16 mouse cellular contexts compared by ENCODE assay signal in the genomic region with DNA sequence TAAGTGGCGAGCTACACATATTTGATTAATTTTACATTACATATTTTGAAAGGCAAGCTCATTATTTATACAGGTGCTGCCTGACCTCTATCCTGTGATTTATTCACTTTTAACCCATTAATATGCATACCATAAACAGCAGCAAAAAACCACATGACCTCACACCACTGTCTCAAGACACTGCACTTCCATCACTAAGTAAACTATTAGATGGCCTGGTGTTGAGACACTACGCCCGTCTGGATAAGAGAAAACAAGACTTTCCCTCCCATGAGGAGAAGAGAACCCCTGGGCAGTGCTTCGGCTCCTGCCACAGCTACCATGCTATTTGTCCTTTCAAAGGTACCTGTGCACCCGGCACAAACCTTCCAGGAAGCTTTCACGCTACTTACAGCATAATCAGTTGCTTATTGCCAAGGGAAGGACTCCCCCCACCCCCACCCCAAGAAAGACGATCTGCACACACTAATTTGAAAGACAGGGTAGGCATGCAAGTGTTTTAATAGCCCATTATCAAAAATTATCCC.
DNase-seq lines count a peak whose midpoint lies in the region; ATAC-seq and TF ChIP-seq lines count a peak whose summit lies in the region.
"Had no signal": no experiment of that assay in that cellular context is flagged by ENCODE, and none has a peak within 500 bp of the region (broad histone marks: within the 10 kb centered on the region; RNA-seq: fewer than 3 reads in every experiment).

No protein-coding gene starts in this region.

- no peaks in the 10 kb centered on the region for H3K27me3 ChIP-seq in forebrain, embryonic 12.5 days
- no peaks in the 10 kb centered on the region for H3K27me3 ChIP-seq in forebrain, embryonic 15.5 days
- H3K27me3 ChIP-seq in hindbrain, embryonic 13.5 days: no peaks in the 10 kb centered on the region
- no peaks in the 10 kb centered on the region for H3K27me3 ChIP-seq in hindbrain, postnatal 0 days (ENCODE audit: insufficient read depth, low read length)
- H3K27me3 ChIP-seq in midbrain, embryonic 15.5 days (replicated peaks): no peaks in the 10 kb centered on the region
- no peaks in the 10 kb centered on the region for H3K27me3 ChIP-seq in midbrain, embryonic 14.5 days (ENCODE audit: control insufficient read depth, insufficient read depth, low read length)
- no peaks in the 10 kb centered on the region for H3K27me3 ChIP-seq in stomach, embryonic 15.5 days (replicated peaks)
- H3K27me3 ChIP-seq: CH12.LX had no signal

- no peaks in the 10 kb centered on the region for H3K9me3 ChIP-seq in forebrain, embryonic 12.5 days
- no peaks in the 10 kb centered on the region for H3K9me3 ChIP-seq in forebrain, embryonic 15.5 days
- no peaks in the 10 kb centered on the region for H3K9me3 ChIP-seq in hindbrain, embryonic 13.5 days
- no peaks in the 10 kb centered on the region for H3K9me3 ChIP-seq in hindbrain, postnatal 0 days (ENCODE audit: low read length)
- no peaks in the 10 kb centered on the region for H3K9me3 ChIP-seq in midbrain, embryonic 15.5 days
- no peaks in the 10 kb centered on the region for H3K9me3 ChIP-seq in midbrain, embryonic 14.5 days (ENCODE audit: control insufficient read depth, low read length)
- no peaks in the 10 kb centered on the region for H3K9me3 ChIP-seq in stomach, embryonic 15.5 days

- peaks cover 50% of the 10 kb centered on the region for H3K4me1 ChIP-seq in forebrain, embryonic 12.5 days
- peaks cover 74% of the 10 kb centered on the region for H3K4me1 ChIP-seq in forebrain, embryonic 15.5 days
- H3K4me1 ChIP-seq in hindbrain, embryonic 13.5 days (replicated peaks): peaks cover 52% of the 10 kb centered on the region
- peaks cover 23% of the 10 kb centered on the region; the same call in 1 of the 2 replicates for H3K4me1 ChIP-seq in hindbrain, postnatal 0 days (ENCODE audit: insufficient read depth, low read length)
- H3K4me1 ChIP-seq in midbrain, embryonic 15.5 days: peaks cover 21% of the 10 kb centered on the region
- peaks cover 13% of the 10 kb centered on the region; the same call in 1 of the 2 replicates for H3K4me1 ChIP-seq in midbrain, embryonic 14.5 days (ENCODE audit: control insufficient read depth, insufficient read depth, low read length)
- peaks cover 30% of the 10 kb centered on the region for H3K4me1 ChIP-seq in stomach, embryonic 15.5 days

- no peak for TF ChIP-seq CTCF in hindbrain, postnatal 0 days (IDR thresholded peaks at IDR 0.05; ENCODE audit: low read depth)

- H3K9ac ChIP-seq in forebrain, embryonic 12.5 days: no peak overlapping the region
- no peak overlapping the region for H3K9ac ChIP-seq in forebrain, embryonic 15.5 days (replicated peaks)
- no peak overlapping the region for H3K9ac ChIP-seq in hindbrain, embryonic 13.5 days
- H3K9ac ChIP-seq in hindbrain, postnatal 0 days (replicated peaks; ENCODE audit: low read length): no peak overlapping the region
- H3K9ac ChIP-seq in midbrain, embryonic 15.5 days: no peak overlapping the region
- H3K9ac ChIP-seq in midbrain, embryonic 14.5 days (replicated peaks; ENCODE audit: low read length): no peak overlapping the region
- H3K9ac ChIP-seq in stomach, embryonic 15.5 days: no peak overlapping the region
- H3K9ac ChIP-seq: liver, postnatal 0 days had no signal

- no peak for DNase-seq in hindbrain, postnatal 0 days (ENCODE audit: low spot score)
- DNase-seq in midbrain, embryonic 14.5 days: no peak
- DNase-seq in urinary bladder, adult 18-20 months (ENCODE audit: low spot score in 2 of 2): no peak
- DNase-seq: adrenal gland, postnatal 36 days; cerebellum, adult 9-11 months; gastrocnemius, postnatal 10 days; liver, postnatal 0 days; thymus, postnatal 36 days had no signal

- peak overlapping the region; percentile 19; the same call in 1 of the 2 replicates for H3K27ac ChIP-seq in forebrain, embryonic 12.5 days
- no peak overlapping the region; the same call in 1 of the 2 replicates for H3K27ac ChIP-seq in forebrain, embryonic 15.5 days (replicated peaks)
- 0 out of 2 replicates have a peak overlapping the region, but pooled peaks have one; percentile 23 for H3K27ac ChIP-seq in hindbrain, embryonic 13.5 days
- H3K27ac ChIP-seq in hindbrain, postnatal 0 days: no peak overlapping the region
- H3K27ac ChIP-seq in midbrain, embryonic 15.5 days: no peak overlapping the region
- no peak overlapping the region for H3K27ac ChIP-seq in midbrain, embryonic 14.5 days (replicated peaks; ENCODE audit: low read depth, low read length)
- peak overlapping the region; percentile 21; the same call in 1 of the 2 replicates for H3K27ac ChIP-seq in stomach, embryonic 15.5 days
- H3K27ac ChIP-seq: left cerebral cortex, adult 2 months had no signal

- H3K4me3 ChIP-seq in forebrain, embryonic 12.5 days (replicated peaks): no peak overlapping the region
- no peak overlapping the region for H3K4me3 ChIP-seq in forebrain, embryonic 15.5 days
- H3K4me3 ChIP-seq in hindbrain, embryonic 13.5 days: no peak overlapping the region
- H3K4me3 ChIP-seq in hindbrain, postnatal 0 days (ENCODE audit: low read length): no peak overlapping the region
- H3K4me3 ChIP-seq in midbrain, embryonic 15.5 days: no peak overlapping the region
- H3K4me3 ChIP-seq in midbrain, embryonic 14.5 days (replicated peaks; ENCODE audit: low read depth, low read length): no peak overlapping the region
- no peak overlapping the region for H3K4me3 ChIP-seq in stomach, embryonic 15.5 days (replicated peaks)
- H3K4me3 ChIP-seq: left cerebral cortex, adult 2 months; myocyte had no signal

- 63% methylated on average over 7 of the region's 7 CpGs for WGBS in forebrain, embryonic 12.5 days
- WGBS in forebrain, embryonic 15.5 days: 44% methylated on average over 7 of the region's 7 CpGs
- 52% methylated on average over 7 of the region's 7 CpGs for WGBS in hindbrain, embryonic 13.5 days
- 47% methylated on average over 7 of the region's 7 CpGs for WGBS in hindbrain, postnatal 0 days
- 45% methylated on average over 7 of the region's 7 CpGs for WGBS in midbrain, embryonic 15.5 days
- 42% methylated on average over 7 of the region's 7 CpGs for WGBS in midbrain, embryonic 14.5 days
- 56% methylated on average over 7 of the region's 7 CpGs for WGBS in stomach, embryonic 15.5 days

- ATAC-seq in forebrain, embryonic 12.5 days (ENCODE audit: low FRiP score): no peak
- no peak for ATAC-seq in forebrain, embryonic 15.5 days (replicated peaks)
- ATAC-seq in hindbrain, embryonic 13.5 days (ENCODE audit: low FRiP score): no peak
- no peak for ATAC-seq in hindbrain, postnatal 0 days
- ATAC-seq in midbrain, embryonic 15.5 days (replicated peaks): 0 out of 2 replicates have a peak, but pooled peaks have one; percentile 10
- no peak for ATAC-seq in midbrain, embryonic 14.5 days (ENCODE audit: low FRiP score, low TSS enrichment)
- ATAC-seq in stomach, embryonic 15.5 days (ENCODE audit: insufficient read depth, low FRiP score, low read depth): no peak
- ATAC-seq: liver, postnatal 0 days had no signal

- H3K4me2 ChIP-seq in forebrain, embryonic 12.5 days: no peak overlapping the region
- H3K4me2 ChIP-seq in forebrain, embryonic 15.5 days (replicated peaks): no peak overlapping the region
- no peak overlapping the region for H3K4me2 ChIP-seq in hindbrain, embryonic 13.5 days
- H3K4me2 ChIP-seq in hindbrain, postnatal 0 days (ENCODE audit: low read depth, low read length): no peak overlapping the region
- H3K4me2 ChIP-seq in midbrain, embryonic 15.5 days: no peak overlapping the region
- H3K4me2 ChIP-seq in midbrain, embryonic 14.5 days (ENCODE audit: low read length): no peak overlapping the region
- no peak overlapping the region for H3K4me2 ChIP-seq in stomach, embryonic 15.5 days

- H3K36me3 ChIP-seq in forebrain, embryonic 12.5 days (replicated peaks): no peaks in the 10 kb centered on the region
- no peaks in the 10 kb centered on the region for H3K36me3 ChIP-seq in forebrain, embryonic 15.5 days
- no peaks in the 10 kb centered on the region for H3K36me3 ChIP-seq in hindbrain, embryonic 13.5 days
- H3K36me3 ChIP-seq in hindbrain, postnatal 0 days (ENCODE audit: insufficient read depth, low read length): no peaks in the 10 kb centered on the region
- no peaks in the 10 kb centered on the region for H3K36me3 ChIP-seq in midbrain, embryonic 15.5 days (replicated peaks)
- H3K36me3 ChIP-seq in midbrain, embryonic 14.5 days (ENCODE audit: control insufficient read depth, insufficient read depth, low read length): no peaks in the 10 kb centered on the region
- no peaks in the 10 kb centered on the region for H3K36me3 ChIP-seq in stomach, embryonic 15.5 days

Comparison
In these comparisons a context has a peak if more than half of its experiments do, and no peak if none do; other contexts are left out.
1. H3K27ac ChIP-seq: peak in forebrain, embryonic 12.5 days (single experiment), hindbrain, embryonic 13.5 days (single experiment) and stomach, embryonic 15.5 days (single experiment); none in forebrain, embryonic 15.5 days (single experiment), hindbrain, postnatal 0 days (single experiment), midbrain, embryonic 15.5 days (single experiment) and midbrain, embryonic 14.5 days (single experiment).